Mouse (Mus musculus): Measurements from ENCODE around the gene Parva.

Parva gene

DNA sequence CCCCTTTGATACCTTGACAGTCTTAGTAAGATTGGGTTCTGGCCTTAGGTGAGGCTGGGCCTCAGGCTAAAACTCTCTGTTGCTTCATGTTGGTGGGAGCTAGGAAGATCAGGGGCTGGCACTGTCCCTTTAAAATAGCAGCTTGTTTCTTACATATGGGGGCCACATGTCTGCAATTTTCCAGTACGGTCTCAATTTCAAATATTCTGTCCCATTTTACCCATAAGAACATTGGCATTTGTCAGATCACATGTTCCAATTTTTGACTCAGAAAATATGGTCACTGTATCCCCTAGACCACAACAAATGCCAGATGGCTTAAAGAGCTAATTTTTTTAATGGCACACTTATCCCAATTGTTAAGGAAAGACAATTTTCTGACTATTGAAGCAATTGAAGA lies 85.6 kb downstream of the Parva start:
- no peak for DNase-seq (ENCODE audit: low spot score in 2 of 2)

DNA sequence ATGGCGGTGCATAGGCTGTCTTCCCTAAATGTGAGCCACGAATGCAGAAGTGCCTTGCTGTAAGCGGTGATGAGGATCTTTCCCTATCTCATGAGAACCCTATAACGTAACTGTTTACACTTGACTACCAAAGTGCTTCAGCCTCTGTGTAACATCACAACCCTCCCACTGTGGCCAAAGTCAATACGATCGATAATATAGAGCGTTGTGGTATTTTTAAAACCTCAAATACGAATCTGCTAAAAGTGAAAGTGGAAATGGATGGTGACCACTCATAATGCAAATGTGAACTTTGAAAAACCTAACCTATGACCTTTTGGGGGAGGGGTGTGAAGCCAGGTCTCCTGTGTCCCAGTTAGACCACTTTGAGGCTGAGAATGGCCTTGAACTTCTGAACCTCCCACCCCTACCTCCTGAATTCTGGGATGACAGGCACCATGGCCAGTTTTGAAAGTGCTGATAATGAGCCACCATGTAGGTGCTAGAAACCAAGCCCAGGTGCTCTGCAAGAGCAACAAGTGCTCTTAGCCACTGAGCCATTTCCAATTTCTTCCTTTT lies 87.4 kb downstream of the Parva start:
- no peak for DNase-seq (ENCODE audit: low spot score in 2 of 2)

DNA sequence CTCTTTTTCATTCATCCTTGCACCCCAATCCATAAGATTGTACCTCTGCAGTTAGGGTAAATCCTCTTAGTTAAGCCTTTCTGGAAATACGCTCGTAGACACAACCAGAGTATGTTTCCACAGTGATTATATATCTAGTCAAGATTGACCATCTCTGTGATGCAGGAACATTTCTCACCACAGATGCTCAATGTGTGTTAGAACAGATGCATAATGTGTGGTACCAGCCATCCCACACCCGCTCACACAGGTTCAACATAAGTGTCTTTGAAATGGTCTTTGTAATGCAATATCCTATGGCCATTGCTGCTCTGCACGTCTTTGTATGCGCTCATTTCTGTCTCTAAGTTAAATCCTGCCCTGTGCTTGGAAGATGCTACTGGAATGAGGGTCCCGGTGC lies 98.2 kb downstream of the Parva start:
- DNase-seq (ENCODE audit: low spot score in 2 of 2), result peak in 1 of 2 experiments; percentile 9

DNA sequence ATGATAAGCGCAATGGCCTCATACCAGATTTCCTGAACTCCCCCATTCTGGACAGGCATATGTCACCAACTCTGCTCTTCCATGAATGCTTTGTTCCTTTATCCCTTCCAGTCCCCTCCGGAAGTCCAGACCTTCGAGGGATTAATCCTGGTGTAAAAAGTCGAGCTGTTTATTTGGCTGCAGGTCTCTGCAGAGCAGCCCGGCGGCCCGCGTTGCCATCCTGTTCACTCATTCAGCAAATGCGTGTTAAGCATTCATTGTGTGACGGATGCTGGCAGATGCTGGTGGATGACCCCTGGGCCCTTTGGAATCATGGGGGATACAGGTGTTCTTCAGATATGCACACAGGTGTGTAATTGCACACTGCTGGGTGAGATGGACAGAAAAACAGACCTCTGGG lies 98.9 kb downstream of the Parva start:
- no peak for DNase-seq (ENCODE audit: low spot score in 2 of 2)

DNA sequence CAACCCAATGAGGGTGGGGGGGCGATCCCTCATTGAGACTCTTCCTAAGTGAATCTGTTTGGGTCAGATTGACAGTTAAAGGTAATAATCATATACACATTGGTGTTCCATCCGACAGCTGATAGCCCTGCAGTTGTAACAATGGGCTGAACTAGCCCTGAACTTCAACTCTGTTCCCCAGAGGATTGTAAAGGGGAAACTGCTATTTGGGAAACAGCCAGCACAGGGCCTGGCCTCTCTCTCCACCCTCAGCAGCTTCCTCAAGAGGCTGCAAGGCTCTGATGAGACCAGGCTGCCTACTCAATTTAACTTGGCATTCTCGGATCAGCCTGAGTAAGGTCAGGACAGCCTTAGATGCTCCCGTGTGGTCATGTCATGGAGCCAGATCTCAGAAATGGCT lies 99.9 kb downstream of the Parva start:
- DNase-seq (ENCODE audit: low spot score in 2 of 2), result no peak

DNA sequence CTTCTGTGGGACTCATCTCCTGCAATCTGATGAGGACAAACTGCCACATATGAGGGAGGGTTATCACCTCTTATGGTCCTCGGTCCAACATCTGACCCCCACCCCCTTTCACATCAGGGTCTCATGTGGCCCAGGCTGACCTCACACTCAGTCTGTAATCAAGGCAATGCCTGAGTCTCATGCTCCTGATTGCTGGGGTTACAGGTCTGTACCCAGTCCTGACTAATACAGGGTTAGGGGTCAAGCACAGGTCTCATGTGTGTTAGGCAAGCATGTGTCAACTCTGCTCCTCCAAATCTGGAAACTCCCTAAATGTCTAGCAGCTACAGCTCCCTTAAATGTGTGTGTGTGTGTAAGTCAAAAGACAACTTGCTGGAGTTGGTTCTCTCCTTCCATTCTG lies 100.8 kb downstream of the Parva start:
- DNase-seq (ENCODE audit: low spot score in 2 of 2), result no peak

DNA sequence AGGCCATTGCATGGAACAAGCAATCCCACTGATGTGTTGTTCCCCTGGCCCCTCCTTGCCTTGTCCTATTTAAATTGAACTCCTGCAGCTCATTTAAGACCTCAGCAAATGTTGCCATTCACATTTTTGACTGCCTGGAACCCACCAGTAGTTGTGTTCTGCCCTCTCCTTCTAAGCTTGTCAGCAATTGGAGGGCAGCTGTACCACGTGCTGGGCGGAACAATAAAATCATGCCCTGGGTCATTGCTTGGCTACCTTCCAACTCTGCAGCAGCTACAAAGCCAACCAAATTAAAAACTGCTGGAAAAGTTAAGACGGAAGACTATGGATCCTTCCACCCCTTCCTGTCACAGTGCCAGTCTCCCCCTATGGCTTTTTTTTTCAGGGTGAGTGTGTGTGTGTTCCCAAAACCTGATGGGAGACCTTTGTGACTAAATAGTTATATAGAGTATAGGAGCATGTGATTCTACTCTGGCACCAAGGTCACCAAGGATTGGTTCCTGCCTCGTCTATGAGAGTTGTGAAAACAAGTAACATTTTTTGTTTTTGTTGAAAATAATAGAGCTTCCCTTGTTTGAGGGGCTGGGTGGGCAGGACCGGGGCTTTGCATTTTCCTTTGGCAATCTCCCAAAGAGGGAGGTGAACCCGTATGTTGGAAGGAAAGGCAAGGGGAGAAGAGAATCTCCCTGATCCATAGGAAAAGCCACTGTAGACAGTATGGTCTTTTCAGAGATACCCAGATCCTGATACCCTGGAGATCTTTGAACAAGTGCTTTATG lies 101.5 kb downstream of the Parva start:
- no peak for DNase-seq (ENCODE audit: low spot score in 2 of 2)

DNA sequence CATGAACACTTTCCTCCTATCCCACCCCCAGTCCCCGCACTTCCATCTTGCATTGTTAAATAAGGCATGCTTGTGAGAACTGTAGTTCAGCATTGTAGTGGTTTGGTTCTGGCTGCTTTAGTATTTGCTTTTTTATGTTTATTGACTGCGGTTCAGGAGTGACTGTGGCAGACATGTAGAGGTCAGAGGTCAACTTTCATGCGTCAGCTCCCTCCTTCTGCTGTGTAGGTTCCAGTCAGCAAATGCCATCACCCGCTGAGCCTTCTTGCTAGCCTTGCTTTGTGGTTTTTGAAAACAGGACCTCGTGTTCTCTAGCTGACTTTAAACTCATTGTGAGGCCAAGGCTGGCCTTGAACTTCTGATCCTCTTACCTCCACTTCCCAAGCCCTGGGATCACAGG lies 103.6 kb downstream of the Parva start:
- DNase-seq (ENCODE audit: low spot score in 2 of 2), result no peak

DNA sequence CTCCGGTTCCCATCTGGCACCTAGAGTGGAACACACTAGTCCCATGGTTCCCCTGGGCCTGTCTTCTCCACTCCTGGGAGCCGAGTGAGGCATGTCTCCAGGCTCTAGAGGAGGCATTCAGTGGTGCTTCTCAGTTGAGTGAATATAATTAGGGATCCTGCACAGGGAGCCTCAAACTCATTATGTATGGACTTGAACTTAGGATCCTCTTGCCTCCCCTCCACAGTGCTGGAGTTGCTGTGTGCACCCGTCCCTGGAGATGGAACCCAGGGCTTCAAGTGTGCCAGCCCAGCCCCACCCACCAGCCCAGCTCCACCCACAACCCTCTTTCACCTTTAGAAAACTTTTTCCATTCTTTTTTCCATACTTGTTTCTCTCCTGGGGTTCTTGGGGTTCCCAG lies 106.8 kb downstream of the Parva start:
- no peak for DNase-seq (ENCODE audit: low spot score in 2 of 2)

DNA sequence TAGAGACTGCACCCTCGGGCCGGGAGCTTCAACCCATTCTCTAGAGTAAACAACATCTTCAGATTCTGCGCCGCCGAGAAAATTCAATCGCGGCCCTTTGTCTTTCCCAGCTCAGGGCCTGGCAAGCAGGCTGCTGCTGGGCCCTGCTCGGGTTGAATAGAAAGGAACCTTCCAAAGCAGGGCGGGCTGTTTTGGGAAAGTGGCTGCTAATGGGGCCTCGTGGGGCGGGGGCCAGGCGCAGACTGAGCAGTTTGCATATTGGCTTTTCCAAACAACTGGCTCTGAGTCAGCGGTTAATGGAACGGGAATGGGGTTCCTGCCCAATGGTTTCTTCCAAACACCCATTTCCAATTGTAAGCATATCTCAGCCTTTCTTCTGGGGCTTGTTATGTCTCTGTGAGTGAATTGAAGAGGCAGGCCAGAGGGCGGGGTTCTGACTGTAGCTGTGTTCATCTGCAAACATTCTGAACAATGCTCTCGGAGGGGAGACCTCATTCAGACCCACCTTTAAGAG lies 108.2 kb downstream of the Parva start:
- peak; percentile 32 to 43 for DNase-seq (ENCODE audit: low spot score in 2 of 2)

DNA sequence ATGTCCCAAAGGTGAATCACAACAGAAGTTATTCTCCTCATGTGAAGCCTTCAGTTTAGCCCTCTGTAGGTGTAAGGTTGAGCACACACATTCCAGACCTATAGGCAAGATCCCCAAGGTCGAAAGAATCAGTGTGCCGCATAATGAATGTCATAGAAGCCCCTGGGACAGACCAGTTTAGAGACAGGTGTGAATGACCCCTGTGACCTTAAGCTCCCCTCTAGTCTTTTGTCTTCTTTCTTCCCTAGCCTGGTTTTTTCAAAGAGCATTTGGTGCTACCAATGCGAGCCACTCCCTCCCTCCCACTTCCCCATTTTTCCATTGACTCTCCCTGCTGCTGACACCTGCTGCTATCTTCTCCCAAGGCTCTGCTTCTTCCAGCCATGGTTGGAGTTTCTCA lies 121.8 kb downstream of the Parva start:
- no peak for DNase-seq (ENCODE audit: low spot score in 2 of 2)

DNA sequence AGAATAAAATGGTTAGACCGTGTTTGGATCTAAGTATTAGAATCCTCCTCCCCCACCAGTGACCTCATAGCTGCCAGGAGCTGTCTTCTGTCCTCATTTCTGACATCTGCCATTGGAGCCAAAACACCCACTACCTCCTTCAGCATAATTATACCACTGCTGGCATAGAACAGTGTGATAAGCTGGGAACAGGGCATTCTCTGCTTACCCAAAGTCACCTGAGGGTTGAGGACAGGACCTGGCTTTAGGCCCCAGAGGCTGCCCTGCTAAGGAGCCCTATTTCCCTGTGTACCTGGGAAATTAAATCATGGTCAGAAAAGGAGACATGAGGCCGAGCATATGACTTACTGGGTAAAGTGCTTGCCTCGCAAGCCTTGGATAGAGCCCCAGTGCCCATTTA lies 134.2 kb downstream of the Parva start:
- DNase-seq (ENCODE audit: low spot score in 2 of 2), result no peak

DNA sequence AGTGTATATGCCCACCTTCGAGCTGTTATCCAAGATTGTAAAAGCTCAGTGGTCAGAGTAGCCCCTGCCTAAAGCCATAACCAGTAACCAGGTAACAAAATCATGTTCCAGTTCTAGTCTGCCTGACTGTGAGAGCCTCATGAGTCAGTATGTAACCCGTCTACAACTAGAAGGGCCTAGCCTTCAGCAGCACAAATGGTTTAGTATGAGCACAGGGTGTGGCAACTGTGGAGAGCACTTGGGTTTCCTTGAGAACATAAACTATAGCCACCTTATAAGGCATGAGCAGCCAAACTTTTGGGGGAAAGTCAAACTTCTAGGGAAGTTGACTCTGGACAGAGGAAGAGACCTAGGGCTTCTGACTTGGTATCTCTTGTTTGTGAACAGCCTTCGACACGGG lies 139.7 kb downstream of the Parva start:
- DNase-seq (ENCODE audit: low spot score in 2 of 2), result no peak

DNA sequence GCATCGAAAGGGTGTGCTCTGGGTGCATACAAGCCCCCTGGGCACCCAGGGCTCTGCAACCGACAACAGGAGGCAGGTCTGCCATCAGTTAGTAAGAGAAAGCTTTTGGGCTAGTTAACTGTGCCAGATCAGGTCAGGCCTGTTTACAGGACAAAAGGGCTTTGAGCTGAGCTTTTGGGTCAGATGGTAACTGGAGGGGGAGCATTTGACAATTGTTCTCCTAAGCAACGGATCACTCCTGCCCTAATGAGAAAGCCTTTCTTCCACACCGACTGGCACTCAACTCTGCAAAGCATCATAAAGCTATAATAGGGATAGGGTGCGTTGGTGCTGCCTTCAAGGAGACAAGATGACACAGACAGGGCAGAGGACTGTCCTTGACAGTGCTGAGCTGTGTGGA lies 141.7 kb downstream of the Parva start:
- DNase-seq (ENCODE audit: low spot score in 2 of 2), result no peak

DNA sequence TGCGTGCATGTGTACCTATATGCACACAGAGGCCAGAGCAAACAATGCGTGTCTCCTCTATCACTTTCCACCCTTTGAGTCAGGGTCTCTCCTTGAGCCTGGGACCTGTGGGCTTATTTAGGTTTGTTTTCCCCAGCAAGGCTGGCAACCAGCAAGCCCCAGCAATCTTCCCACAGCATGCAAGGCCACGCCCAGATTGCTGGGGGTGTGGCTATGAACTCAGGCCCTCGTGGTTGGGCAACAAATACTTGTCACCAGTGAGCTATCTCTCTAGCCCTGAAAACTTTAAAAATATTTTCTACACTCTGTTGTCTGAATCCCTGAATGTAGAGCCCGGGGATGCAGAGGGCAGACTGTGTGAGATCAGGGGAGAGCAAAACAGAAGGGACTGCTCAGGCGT lies 154.3 kb downstream of the Parva start:
- DNase-seq (ENCODE audit: low spot score in 2 of 2), result no peak

DNA sequence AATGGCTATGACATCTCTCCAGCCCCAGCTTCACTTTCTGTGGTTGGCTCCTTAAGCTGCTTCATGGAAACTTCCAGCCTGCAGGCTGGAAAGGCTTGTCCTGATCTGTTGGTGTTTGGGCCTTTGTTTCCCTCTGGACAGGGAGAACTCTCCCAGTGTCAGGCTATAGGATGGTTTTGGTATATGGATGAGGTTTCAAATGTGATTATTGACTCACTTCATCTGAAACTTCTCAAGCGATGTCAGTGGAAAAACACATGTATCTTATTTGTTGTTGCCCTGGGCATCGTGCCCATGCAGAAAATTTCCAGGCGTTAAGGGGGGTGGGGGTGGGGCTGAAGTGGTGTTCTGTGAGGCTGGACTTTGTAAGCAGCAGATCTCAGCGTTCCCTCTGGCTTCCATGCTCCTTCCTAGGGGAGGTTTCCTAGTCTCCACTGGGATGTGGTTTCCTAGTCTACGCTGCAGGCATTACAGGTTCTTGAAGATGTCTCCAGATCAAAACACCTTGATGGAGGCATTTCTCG lies 155.6 kb downstream of the Parva start:
- DNase-seq (ENCODE audit: low spot score in 2 of 2), result no peak

DNA sequence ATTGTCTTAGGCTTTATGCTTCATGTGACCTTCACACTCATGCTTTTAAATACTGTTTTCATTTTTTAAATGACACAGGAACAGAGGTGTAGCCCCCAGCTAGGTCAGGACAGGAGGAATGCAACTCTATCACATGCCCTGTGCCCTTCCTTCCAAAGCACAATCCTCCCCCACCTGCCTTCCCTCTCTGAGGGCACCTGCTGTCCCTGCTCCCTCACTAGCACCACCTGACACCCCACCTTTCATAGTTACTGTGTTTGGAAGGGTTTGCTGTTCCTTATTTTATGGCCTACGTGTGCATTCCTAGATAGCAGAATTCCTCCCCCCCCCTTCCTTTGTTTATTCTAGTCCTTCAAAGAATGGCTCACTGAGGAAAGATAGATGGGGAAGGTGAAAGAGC lies 160.1 kb downstream of the Parva start:
- no peak for DNase-seq (ENCODE audit: low spot score in 2 of 2)

DNA sequence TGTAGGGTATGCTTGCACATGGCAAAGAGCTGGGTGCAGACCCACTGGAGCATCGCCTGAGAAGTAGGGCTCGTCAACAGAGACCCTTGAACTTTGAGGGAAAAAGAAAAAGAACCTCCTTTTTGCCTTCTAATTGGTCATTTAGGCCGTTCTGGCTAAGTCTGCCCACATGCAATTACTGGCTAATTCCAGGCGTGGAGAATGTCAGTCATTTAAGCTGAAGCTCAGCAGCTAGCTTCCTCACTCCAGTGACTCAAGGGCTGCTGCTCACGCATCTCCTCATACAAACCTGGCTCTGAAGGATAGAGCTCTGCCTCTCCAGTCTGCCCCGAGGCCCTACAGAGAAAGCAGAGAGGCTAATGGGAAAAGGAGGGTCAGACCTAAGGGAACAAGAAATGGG lies 162.2 kb downstream of the Parva start:
- DNase-seq (ENCODE audit: low spot score in 2 of 2), result no peak

DNA sequence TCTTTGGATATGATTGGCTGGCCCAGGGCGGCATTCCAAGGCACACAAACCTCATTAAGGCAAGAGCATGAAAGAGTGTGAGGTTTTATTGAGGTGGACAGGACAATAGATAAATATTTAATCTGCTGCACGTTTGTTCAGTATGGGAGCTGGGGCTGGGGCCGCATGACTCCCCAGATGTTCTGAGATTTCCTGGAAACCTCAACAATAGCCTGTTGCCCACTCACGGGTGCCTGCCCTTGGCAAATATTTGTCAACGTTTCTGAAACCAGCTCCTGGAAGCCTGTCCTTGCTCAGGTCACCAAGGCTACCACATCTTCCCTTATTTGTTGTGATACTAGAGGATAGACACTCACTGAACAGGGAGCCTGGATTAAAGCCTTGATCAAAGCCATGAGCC lies 166.3 kb downstream of the Parva start:
- DNase-seq (ENCODE audit: low spot score in 2 of 2), result no peak

DNA sequence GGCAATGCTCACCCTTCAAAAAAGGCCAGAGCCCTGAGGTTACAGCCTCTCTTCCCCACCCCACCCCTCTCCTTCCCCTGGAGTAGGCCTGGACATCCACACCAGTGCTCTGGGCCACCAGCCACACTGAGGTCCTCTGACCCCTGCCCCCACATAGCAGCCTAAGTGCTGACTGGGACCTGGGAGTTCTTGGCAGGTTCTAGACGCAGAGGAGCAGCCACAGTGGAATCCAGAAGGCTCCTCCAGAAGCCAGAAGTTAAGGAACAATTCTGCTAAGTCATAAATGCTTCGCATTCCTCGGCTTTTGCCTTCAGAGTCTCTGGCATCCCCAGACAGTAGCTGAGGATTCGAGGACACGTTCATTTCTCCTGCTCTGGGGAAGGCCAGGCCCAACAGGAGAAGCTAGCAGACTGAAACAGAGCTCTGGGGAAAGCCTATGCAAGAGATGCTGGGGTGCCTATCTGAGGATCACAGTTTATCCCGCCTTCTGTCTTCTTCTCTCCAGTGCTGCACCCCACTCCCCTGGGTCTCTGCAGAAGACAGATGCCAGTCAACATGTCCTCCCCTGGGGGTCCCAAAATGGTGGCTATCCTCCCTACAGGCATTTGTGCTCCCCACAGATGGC lies 168.0 kb downstream of the Parva start:
- no peak for DNase-seq (ENCODE audit: low spot score in 2 of 2)

DNA sequence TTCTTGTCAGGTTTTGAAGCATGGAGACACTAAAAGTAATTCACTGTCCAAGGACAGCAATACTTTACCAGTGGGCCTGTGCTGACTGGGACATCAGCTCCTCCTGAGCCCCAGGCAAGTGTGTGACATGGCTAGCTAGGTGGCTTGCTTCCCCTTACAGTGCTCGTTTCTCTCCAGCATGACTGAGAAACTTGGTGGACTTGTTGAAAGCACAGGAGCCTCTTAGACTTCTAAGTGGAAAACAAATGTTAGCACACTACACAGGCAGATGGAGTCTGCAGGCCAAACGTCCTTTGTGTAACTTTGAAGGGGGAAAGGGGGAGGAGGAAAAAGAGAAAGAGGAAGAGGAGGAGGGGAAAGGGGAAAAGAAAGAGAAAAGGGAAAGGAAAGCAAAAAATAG lies 172.3 kb downstream of the Parva start:
- DNase-seq (ENCODE audit: low spot score in 2 of 2), result no peak

DNA sequence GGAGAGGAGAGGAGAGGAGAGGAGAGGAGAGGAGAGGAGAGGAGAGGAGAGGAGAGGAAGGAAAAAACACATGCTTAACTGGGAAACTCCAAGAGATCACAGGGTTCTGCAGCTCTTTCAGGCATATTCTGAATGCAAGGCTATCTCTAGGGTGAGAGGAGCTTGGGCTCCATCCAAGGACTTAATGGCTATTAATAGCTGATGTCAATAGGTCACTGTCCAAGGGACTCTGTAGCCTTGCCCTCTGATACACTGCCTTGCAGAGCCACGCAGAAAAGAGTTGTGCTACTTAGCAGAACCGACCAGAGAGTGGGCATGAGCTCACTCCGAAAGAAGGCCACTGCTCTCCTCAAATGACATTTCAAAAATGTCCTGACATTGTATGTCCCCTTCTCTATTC lies 172.9 kb downstream of the Parva start:
- DNase-seq (ENCODE audit: low spot score in 2 of 2), result no peak

DNA sequence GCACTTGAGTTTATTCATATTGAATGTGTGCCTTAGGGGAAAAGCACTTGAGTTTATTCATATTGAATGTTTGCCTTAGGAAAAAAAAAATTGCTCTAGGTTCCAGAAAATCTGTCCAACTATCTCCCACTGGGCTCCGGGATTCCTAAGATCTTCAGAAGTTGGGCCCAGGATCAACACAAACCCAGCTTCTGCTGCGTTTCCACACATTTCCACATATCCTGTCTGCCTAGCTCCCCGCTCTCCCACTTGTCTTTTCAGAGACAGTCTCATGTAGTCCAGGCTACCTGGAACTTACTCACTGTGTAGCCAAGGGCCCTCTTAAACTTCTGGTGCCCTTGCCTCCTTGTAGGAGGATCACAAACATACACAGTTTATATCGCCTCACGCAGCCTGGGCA lies 175.7 kb downstream of the Parva start:
- no peak for DNase-seq (ENCODE audit: low spot score in 2 of 2)
